Mouse (Mus musculus) neural tube, embryonic 13.5 days (tissue): ENCODE results near the gene Pomc. TPM values are rescaled to one million over a fixed set of nuclear protein-coding genes. Genes with fewer than 3 reads are reported as not detected.

Experiments
- ATAC-seq: fragments of 200-750 bp; cut with Nextera tagmentation; 2 replicates; pipeline ENCODE4 v1.8.0; 2017; ENCODE audit warnings: low read depth, mild to moderate bottlenecking, moderate TSS enrichment, moderate library complexity
- H3K27ac ChIP-seq: fragments of 300-500 bp; sonication (generic); replicated peaks from 2 replicates; pipeline ENCODE4 v1.5.1; 2015; ENCODE audit warnings: moderate library complexity, mild to moderate bottlenecking, inconsistent platforms
- H3K27me3 ChIP-seq: fragments of 300-500 bp; sonication (generic); 2 replicates; pipeline ENCODE4 v1.6.1; 2015; ENCODE audit warnings: mild to moderate bottlenecking, inconsistent platforms
- H3K36me3 ChIP-seq: fragments of 300-500 bp; sonication (generic); 2 replicates; pipeline ENCODE4 v1.6.1; 2015; ENCODE audit warnings: mild to moderate bottlenecking, inconsistent platforms
- H3K4me1 ChIP-seq: fragments of 300-500 bp; sonication (generic); replicated peaks from 2 replicates; pipeline ENCODE4 v1.6.1; 2015; ENCODE audit warnings: inconsistent platforms
- H3K4me2 ChIP-seq: fragments of 300-500 bp; sonication (generic); 2 replicates; pipeline ENCODE4 v1.6.1; 2015; ENCODE audit warnings: inconsistent platforms, mild to moderate bottlenecking, moderate library complexity
- H3K4me3 ChIP-seq: fragments of 300-500 bp; sonication (generic); 2 replicates; pipeline ENCODE4 v1.5.1; 2015; ENCODE audit warnings: mild to moderate bottlenecking, inconsistent platforms
- H3K9ac ChIP-seq: fragments of 300-500 bp; sonication (generic); 2 replicates; pipeline ENCODE4 v1.6.1; 2015; ENCODE audit warnings: moderate library complexity, mild to moderate bottlenecking, inconsistent platforms
- H3K9me3 ChIP-seq: fragments of 300-500 bp; sonication (generic); 2 replicates; pipeline ENCODE4 v1.6.1; 2016; ENCODE audit warnings: inconsistent platforms
- WGBS: fragments of 180-500 bp; shearing (Covaris S2); methylation state at CpG from one replicate; pipeline ENCODE4 v1.1.7; 2015; 5-methylcytosine and 5-hydroxymethylcytosine counted together
- polyA plus RNA-seq: library from polyadenylated mRNA; unstranded; fragments of >200 nt; fragmentation: Nextera tagmentation; extraction: Ambion mirVana; gene quantifications from 2 replicates; pipeline ENCODE4 v1.2.1, GENCODE M21; 2015

Gene Pomc
- polyA plus RNA-seq, 1 experiment from 2014 or later, result 4.7 TPM

DNA sequence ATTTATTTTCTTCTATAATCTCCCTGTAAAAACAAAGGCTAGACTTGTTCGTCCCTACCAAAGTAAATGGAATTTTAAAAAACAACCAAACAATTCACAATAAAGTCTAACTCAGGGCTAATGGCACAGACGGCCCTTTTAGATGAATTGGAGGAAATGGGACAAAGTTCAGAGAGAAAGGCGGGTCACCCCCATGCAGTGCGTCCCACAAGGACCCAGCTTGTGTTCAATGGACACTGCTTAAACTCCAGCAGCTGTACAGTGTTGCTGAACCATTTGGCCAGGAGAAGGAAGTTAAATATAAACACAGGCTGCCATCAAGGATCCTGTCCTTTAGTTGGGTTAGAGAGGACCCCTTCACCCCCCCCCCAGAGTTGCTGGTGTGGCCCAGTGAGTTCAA is 53.0 kb downstream of the Pomc start:
- no peak overlapping the region for H3K4me2 ChIP-seq
- peaks cover 37% of the 10 kb centered on the region for H3K4me1 ChIP-seq
- H3K27ac ChIP-seq, result peak overlapping the region; percentile 77
- H3K36me3 ChIP-seq, result peaks cover 2% of the 10 kb centered on the region; the same call in 1 of the 2 replicates
- no peaks in the 10 kb centered on the region for H3K9me3 ChIP-seq
- 47% methylated on average over 4 of the region's 4 CpGs for WGBS
- no peak overlapping the region for H3K9ac ChIP-seq
- ATAC-seq, result peak; percentile 33; the same call in 1 of the 2 replicates
- no peaks in the 10 kb centered on the region for H3K27me3 ChIP-seq
- no peak overlapping the region for H3K4me3 ChIP-seq

DNA sequence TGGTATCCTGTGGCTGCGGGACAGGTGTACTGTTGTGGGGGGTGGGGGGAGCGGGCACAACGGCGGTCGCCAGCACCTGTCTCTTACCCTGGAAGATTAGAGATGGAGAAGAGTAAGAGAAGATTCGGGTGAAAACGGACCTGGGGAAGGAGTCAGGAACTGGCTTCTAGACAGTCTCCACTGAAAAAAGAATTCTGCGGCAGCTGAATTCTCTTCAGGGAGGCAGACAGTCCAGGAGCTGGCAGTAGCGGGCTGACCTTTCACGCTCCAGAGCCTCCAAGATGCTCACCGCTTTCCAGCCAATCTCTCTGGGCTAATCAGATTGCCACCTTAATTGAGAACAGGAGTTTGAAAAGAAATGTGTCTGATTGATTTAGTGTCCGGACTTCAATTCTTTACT is 54.0 kb downstream of the Pomc start:
- H3K9me3 ChIP-seq, result no peaks in the 10 kb centered on the region
- no peaks in the 10 kb centered on the region for H3K27me3 ChIP-seq
- no peak overlapping the region for H3K4me3 ChIP-seq
- no peak overlapping the region for H3K9ac ChIP-seq
- H3K4me1 ChIP-seq, result peaks cover 37% of the 10 kb centered on the region
- peak overlapping the region; percentile 61 for H3K27ac ChIP-seq
- 0 out of 2 replicates have a peak, but pooled peaks have one; percentile 51 for ATAC-seq
- 55% methylated on average over 12 of the region's 12 CpGs for WGBS
- H3K36me3 ChIP-seq, result peaks cover 2% of the 10 kb centered on the region; the same call in 1 of the 2 replicates
- no peak overlapping the region for H3K4me2 ChIP-seq

Other genes starting within 250 kb of the Pomc start
- gene Dnmt3a, start 148.9 kb upstream of the Pomc start, polyA plus RNA-seq, result 95.7 and 118 TPM in 2 replicates
- gene Efr3b, start 84.0 kb downstream of the Pomc start, polyA plus RNA-seq, result 32.8 and 34.6 TPM in 2 replicates
- 13.1 and 13.7 TPM in 2 replicates for gene Dnajc27, start 127.6 kb downstream of the Pomc start, polyA plus RNA-seq
- 6.9 and 7.2 TPM in 2 replicates for gene Adcy3, start 178.2 kb downstream of the Pomc start, polyA plus RNA-seq